Mouse (Mus musculus): Measurements from ENCODE around the gene Lpp. TPM values are rescaled to one million over a fixed set of nuclear protein-coding genes. Genes with fewer than 3 reads are reported as not detected.

The Lpp gene
- polyA plus RNA-seq (2016; fragmentation: Nextera tagmentation; extraction: Ambion mirVana), result 38.6 and 45.3 TPM in 2 replicates

DNA sequence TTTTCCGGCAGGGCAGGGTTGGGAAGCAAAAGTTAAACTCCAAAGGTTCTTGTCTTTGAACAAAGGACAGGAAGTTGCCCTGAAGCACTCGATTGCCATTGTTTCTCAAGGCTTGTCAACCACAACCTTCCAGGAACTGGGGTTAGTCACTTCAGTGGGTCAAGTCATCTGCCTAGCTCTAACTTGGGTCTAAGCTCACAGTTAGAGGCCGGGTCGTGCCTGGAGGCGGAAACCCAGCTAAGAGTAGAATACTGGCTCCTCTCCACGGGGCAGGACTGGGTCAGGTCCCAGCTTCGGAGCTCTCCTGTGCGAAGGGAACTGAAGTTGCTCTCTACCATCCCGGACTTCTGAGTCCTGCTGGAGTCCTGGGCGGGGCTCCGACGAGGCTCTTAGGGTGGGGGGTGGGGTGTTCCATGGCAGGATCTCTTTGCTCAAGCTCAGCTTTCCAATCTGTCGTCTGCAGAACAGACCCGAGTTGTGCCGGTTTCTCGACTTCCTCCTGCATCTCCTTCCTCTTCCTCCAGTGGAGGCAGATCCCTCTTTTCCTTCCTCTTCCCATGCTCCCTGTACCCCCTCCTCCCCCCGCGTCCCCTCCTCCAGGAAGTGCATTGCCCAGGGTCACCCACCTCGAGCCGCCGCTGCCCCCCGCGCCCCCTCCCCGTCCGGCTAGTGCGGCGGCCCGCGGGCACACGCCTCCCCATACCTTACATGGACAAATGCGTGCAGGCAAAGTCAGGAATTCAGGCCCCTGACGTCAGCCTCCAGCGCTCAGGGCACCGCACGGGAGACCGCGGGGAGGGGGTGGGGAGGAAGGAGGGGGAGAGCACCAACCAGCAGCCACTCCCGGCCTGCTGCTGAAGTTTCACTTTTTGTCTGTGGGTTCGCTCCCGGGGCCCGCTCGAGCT is at the start of gene Lpp:
Gene Lpp, plus strand, starts transcription at position 857 of the 905 bp plus-strand sequence.
- H3K36me3 ChIP-seq, result no peaks in the 10 kb centered on the region
- no peaks in the 10 kb centered on the region for H3K27me3 ChIP-seq (ENCODE audit: low read depth, poor library complexity, severe bottlenecking)
- H3K4me1 ChIP-seq, result peaks cover 46% of the 10 kb centered on the region
- H3K4me3 ChIP-seq, result peak within 1 kb of the TSS; percentile 94
- no peaks in the 10 kb centered on the region for H3K9me3 ChIP-seq (replicated peaks)
- 2% methylated on average over 40 of the region's 42 CpGs for WGBS
- peak; percentile 90 for DNase-seq (ENCODE audit: low spot score)
- H3K27ac ChIP-seq, result peak within 1 kb of the TSS; percentile 100

GRCm38 (mm10) chr16:24347582-24348411 is 45.5 kb upstream of the Lpp start:
- Histone ChIP-seq H3K36me3 (no peaks in the 10 kb centered on the region), H3K27ac (0 out of 2 replicates have a peak overlapping the region, but pooled peaks have one; percentile 36), H3K27me3 (ENCODE audit: low read depth, poor library complexity, severe bottlenecking) (no peaks in the 10 kb centered on the region), H3K4me1 (peaks cover 33% of the 10 kb centered on the region), H3K4me3 (no peak overlapping the region), H3K9me3 (replicated peaks) (no peaks in the 10 kb centered on the region)
- whole genome bisulfite sequencing, result 56% methylated on average over 21 of the region's 21 CpGs
- DNase-seq (ENCODE audit: low spot score), result no peak

DNA sequence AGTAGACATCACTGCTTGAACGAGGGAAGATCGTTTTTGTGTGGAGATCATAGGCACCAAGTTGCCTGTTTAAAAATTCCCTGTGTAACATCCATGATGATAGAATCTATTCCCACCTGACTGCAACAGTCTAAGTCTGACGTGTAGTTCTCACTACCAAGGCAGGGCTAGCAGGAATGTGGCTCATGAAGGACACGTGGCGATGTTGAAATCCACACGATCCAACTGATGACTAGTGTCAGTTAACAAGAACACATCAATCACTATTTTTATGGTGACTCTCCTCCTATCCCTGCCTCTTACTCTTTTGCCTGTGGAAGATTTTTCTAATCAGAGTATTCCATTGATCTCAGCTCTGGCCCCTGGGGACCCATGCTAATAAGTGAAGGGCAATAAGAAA is 43.0 kb upstream of the Lpp start:
- H3K27ac ChIP-seq, result no peak overlapping the region
- no peak overlapping the region for H3K4me3 ChIP-seq
- no peaks in the 10 kb centered on the region for H3K9me3 ChIP-seq (replicated peaks)
- no peak for DNase-seq (ENCODE audit: low spot score)
- peaks cover 45% of the 10 kb centered on the region for H3K4me1 ChIP-seq
- H3K27me3 ChIP-seq (ENCODE audit: low read depth, poor library complexity, severe bottlenecking), result no peaks in the 10 kb centered on the region
- H3K36me3 ChIP-seq, result no peaks in the 10 kb centered on the region
- whole genome bisulfite sequencing, result 71% methylated on average over 6 of the region's 6 CpGs

DNA sequence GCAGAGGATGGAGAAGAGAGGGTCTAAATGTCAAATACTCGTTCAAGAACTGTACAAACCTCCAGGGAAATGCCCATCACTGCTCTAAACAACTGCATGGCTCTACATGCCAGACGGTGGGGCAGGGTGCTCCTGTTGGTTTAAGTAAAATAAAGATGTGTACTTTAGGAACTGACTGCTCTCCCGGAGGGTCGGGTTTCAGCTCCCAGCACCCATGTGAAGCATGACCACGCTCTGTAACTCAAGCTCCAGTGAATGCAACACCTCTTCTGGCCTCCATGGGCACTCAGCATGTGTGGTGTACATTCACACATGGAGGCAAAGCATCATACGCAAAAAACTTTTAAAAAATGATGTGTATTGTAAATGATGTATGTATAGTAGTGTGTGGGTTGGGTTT is 42.6 kb upstream of the Lpp start:
- no peak overlapping the region for H3K27ac ChIP-seq
- DNase-seq (ENCODE audit: low spot score), result no peak
- peaks cover 45% of the 10 kb centered on the region for H3K4me1 ChIP-seq
- H3K4me3 ChIP-seq, result no peak overlapping the region
- H3K9me3 ChIP-seq (replicated peaks), result no peaks in the 10 kb centered on the region
- no peaks in the 10 kb centered on the region for H3K27me3 ChIP-seq (ENCODE audit: low read depth, poor library complexity, severe bottlenecking)
- no peaks in the 10 kb centered on the region for H3K36me3 ChIP-seq
- 77% methylated on average over 6 of the region's 6 CpGs for WGBS

GRCm38 (mm10) chr16:24351811-24352210 is 41.5 kb upstream of the Lpp start:
- Histone ChIP-seq H3K27ac (no peak overlapping the region), H3K4me1 (peaks cover 40% of the 10 kb centered on the region), H3K27me3 (ENCODE audit: low read depth, poor library complexity, severe bottlenecking) (no peaks in the 10 kb centered on the region), H3K36me3 (no peaks in the 10 kb centered on the region), H3K4me3 (no peak overlapping the region), H3K9me3 (replicated peaks) (no peaks in the 10 kb centered on the region)
- WGBS, result 100% methylated on average over 1 of the region's 1 CpGs
- DNase-seq (ENCODE audit: low spot score), result no peak

- no peaks in the 10 kb centered on the region for H3K27me3 ChIP-seq (ENCODE audit: low read depth, poor library complexity, severe bottlenecking)
- H3K27ac ChIP-seq, result no peak overlapping the region
- no peaks in the 10 kb centered on the region for H3K9me3 ChIP-seq (replicated peaks)
- no peak for DNase-seq (ENCODE audit: low spot score)
- no peaks in the 10 kb centered on the region for H3K36me3 ChIP-seq
- 5% methylated on average over 3 of the region's 3 CpGs for WGBS
- H3K4me1 ChIP-seq, result peaks cover 24% of the 10 kb centered on the region
- H3K4me3 ChIP-seq, result no peak overlapping the region
These were observed 39.5 kb upstream of the Lpp start for GRCm38 (mm10) chr16:24353816-24354215.

- DNase-seq (ENCODE audit: low spot score), result no peak
- no peaks in the 10 kb centered on the region for H3K9me3 ChIP-seq (replicated peaks)
- no peaks in the 10 kb centered on the region for H3K36me3 ChIP-seq
- H3K27ac ChIP-seq, result no peak overlapping the region
- H3K4me3 ChIP-seq, result no peak overlapping the region
- H3K4me1 ChIP-seq, result no peaks in the 10 kb centered on the region
- WGBS, result 92% methylated on average over 1 of the region's 1 CpGs
- no peaks in the 10 kb centered on the region for H3K27me3 ChIP-seq (ENCODE audit: low read depth, poor library complexity, severe bottlenecking)
These were observed 31.6 kb upstream of the Lpp start for GRCm38 (mm10) chr16:24361667-24362066.

GRCm38 (mm10) chr16:24364030-24364687 is 29.1 kb upstream of the Lpp start:
- 85% methylated on average over 7 of the region's 7 CpGs for WGBS
- peaks cover 12% of the 10 kb centered on the region for H3K4me1 ChIP-seq
- H3K27me3 ChIP-seq (ENCODE audit: low read depth, poor library complexity, severe bottlenecking), result no peaks in the 10 kb centered on the region
- H3K27ac ChIP-seq, result no peak overlapping the region
- H3K4me3 ChIP-seq, result no peak overlapping the region
- DNase-seq (ENCODE audit: low spot score), result no peak
- no peaks in the 10 kb centered on the region for H3K9me3 ChIP-seq (replicated peaks)
- H3K36me3 ChIP-seq, result no peaks in the 10 kb centered on the region

DNA sequence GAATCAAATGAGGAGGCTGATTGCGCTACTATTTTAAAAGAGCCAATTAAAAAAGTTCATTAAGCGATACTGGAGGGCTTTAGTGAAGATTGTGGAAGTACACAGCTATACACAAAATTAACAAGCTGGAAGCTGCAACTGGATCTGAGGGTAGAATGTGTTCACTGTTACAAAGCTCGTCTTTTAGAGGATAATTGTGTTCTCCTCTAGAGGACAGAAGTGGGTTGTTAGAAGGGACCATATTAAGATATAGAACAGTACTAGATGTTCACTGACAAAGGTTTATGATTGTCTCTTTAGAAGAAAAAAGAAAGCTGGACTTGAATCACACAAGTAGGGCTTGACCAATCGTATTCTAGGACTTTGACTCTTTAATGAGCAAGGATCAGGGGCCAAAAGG is 27.4 kb upstream of the Lpp start:
- H3K36me3 ChIP-seq, result no peaks in the 10 kb centered on the region
- no peak for DNase-seq (ENCODE audit: low spot score)
- 87% methylated on average over 4 of the region's 4 CpGs for WGBS

GRCm38 (mm10) chr16:24367071-24367470 is 26.2 kb upstream of the Lpp start:
- H3K9me3 ChIP-seq (replicated peaks), result no peaks in the 10 kb centered on the region
- no peaks in the 10 kb centered on the region for H3K36me3 ChIP-seq
- peaks cover 12% of the 10 kb centered on the region for H3K4me1 ChIP-seq
- WGBS, result 61% methylated on average over 6 of the region's 6 CpGs
- no peak overlapping the region for H3K4me3 ChIP-seq
- no peak overlapping the region for H3K27ac ChIP-seq
- no peaks in the 10 kb centered on the region for H3K27me3 ChIP-seq (ENCODE audit: low read depth, poor library complexity, severe bottlenecking)
- DNase-seq (ENCODE audit: low spot score), result no peak

More for the DNA sequence above, 27.4 kb upstream of the Lpp start:
- H3K27me3 ChIP-seq (ENCODE audit: low read depth, poor library complexity, severe bottlenecking), result no peaks in the 10 kb centered on the region
- no peak overlapping the region for H3K27ac ChIP-seq
- no peaks in the 10 kb centered on the region for H3K9me3 ChIP-seq (replicated peaks)
- H3K4me3 ChIP-seq, result no peak overlapping the region
- peaks cover 12% of the 10 kb centered on the region for H3K4me1 ChIP-seq

- DNase-seq (ENCODE audit: low spot score), result no peak
- Histone ChIP-seq H3K27me3 (ENCODE audit: low read depth, poor library complexity, severe bottlenecking) (no peaks in the 10 kb centered on the region), H3K27ac (no peak overlapping the region), H3K4me1 (peaks cover 12% of the 10 kb centered on the region), H3K36me3 (no peaks in the 10 kb centered on the region), H3K4me3 (no peak overlapping the region), H3K9me3 (replicated peaks) (no peaks in the 10 kb centered on the region)
- 47% methylated on average over 7 of the region's 7 CpGs for WGBS
These were observed 25.8 kb upstream of the Lpp start for GRCm38 (mm10) chr16:24367506-24367905.

DNA sequence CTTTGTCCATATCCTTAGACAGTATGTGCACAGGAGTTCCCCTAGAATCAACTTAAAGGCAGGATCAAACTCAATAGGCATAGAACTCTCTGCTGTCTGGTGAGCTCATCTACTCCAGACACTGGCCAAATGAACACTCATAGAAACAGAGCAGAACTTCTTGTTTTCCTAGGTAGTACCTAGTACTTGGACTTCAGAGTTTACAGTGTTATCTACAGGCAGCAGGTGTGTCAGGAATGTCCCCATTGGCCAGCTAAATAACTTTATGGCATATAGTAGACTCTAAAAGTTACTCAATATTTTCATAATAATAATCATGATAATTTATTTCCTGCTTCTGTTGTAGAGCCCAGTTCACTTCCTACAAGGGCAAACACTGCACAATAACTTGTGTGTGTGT is 16.8 kb upstream of the Lpp start:
- no peaks in the 10 kb centered on the region for H3K36me3 ChIP-seq
- H3K27ac ChIP-seq, result no peak overlapping the region
- no peak for DNase-seq (ENCODE audit: low spot score)
- H3K27me3 ChIP-seq (ENCODE audit: low read depth, poor library complexity, severe bottlenecking), result no peaks in the 10 kb centered on the region
- H3K9me3 ChIP-seq (replicated peaks), result no peaks in the 10 kb centered on the region
- no peak overlapping the region for H3K4me3 ChIP-seq
- peaks cover 5% of the 10 kb centered on the region; the same call in 1 of the 2 replicates for H3K4me1 ChIP-seq

Data from limb, embryonic 10.5 days (tissue).